Mouse (Mus musculus) heart, embryonic 16.5 days (tissue): ENCODE measurements around the gene Naaladl2. TPM values are rescaled to one million over a fixed set of nuclear protein-coding genes. Genes with fewer than 3 reads are reported as not detected.
A peak's percentile ranks its signal among the peaks of the same experiment; 100 is the strongest.

Source experiments
- ATAC-seq: fragments of 200-750 bp; cut with Nextera tagmentation; replicated peaks from 2 replicates; pipeline ENCODE4 v1.8.0; 2017; ENCODE audit warnings: moderate number of reproducible peaks; ENCODE audit not compliant: insufficient read depth, low FRiP score; ENCODE audit errors: extremely low read depth
- H3K27ac ChIP-seq: fragments of 300-500 bp; sonication (generic); 2 replicates; pipeline ENCODE4 v1.5.1; 2014; ENCODE audit warnings: mild to moderate bottlenecking, low read length, control low read depth, moderate library complexity
- H3K27me3 ChIP-seq: fragments of 300-500 bp; sonication (generic); 2 replicates; pipeline ENCODE4 v1.6.1; 2014; ENCODE audit warnings: low read length, mixed read lengths; ENCODE audit not compliant: control insufficient read depth, insufficient read depth
- H3K36me3 ChIP-seq: fragments of 300-500 bp; sonication (generic); 2 replicates; pipeline ENCODE4 v1.6.1; 2014; ENCODE audit not compliant: control insufficient read depth, insufficient read depth
- H3K4me1 ChIP-seq: fragments of 300-500 bp; sonication (generic); 2 replicates; pipeline ENCODE4 v1.6.1; 2014; ENCODE audit warnings: low read length, mixed read lengths; ENCODE audit not compliant: control insufficient read depth, insufficient read depth
- H3K4me2 ChIP-seq: fragments of 300-500 bp; sonication (generic); 2 replicates; pipeline ENCODE4 v1.6.1; 2014; ENCODE audit warnings: low read depth, mild to moderate bottlenecking, control low read depth, low read length
- H3K4me3 ChIP-seq: fragments of 300-500 bp; sonication (generic); 2 replicates; pipeline ENCODE4 v1.5.1; 2014; ENCODE audit warnings: mild to moderate bottlenecking, control low read depth, low read length
- H3K9ac ChIP-seq: fragments of 300-500 bp; sonication (generic); 2 replicates; pipeline ENCODE4 v1.6.1; 2014; ENCODE audit warnings: low read length, control low read depth
- H3K9me3 ChIP-seq: fragments of 300-500 bp; sonication (generic); replicated peaks from 2 replicates; pipeline ENCODE4 v1.6.1; 2016; ENCODE audit warnings: low read length; ENCODE audit not compliant: control insufficient read depth
- WGBS: fragments of 180-500 bp; shearing (Covaris S2); extraction: QIAGEN DNeasy Blood & Tissue Kit; methylation state at CpG from one replicate; pipeline ENCODE4 v1.1.7; 2014; 5-methylcytosine and 5-hydroxymethylcytosine counted together
- polyA plus RNA-seq: library from polyadenylated mRNA; unstranded; fragments of >200 nt; fragmentation: Nextera tagmentation; extraction: Ambion mirVana; gene quantifications from 2 replicates; pipeline ENCODE4 v1.2.1, GENCODE M21; 2015

Gene Naaladl2
- polyA plus RNA-seq, 1 experiment from 2014 or later = 2.5 TPM

DNA sequence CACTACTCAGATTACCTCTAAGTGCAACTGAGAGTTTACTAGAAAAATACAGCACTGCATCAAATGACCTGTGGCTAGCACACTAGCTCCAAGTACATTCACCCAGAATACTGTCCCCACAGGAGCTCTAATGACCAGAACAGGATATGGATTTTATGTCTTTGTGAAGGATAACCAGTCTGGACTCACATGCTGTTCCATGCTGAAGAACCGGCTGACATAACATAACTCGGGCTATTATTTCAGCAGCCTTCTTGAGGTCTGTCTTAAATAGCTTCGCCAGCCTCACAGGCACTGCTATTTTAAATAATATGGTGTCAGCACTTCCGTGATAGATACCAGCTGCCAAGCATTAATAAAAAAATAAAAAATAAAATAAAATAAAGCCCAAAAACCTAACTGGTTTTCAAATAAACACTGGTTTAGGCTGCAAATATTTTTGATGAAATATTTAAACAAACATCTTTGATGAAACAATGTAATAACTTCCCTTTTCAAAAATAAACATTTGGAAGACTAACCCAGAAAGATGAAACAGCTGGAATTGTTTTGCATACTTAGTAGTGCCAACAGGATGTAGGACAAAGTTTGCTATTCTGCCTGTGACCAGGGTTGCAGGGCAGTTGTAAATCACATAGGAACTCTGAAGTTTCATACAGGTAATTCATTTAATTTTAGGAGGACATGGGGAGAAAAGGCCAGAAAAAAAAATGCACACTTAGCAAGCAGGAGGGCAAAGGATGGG lies 1073.5 kb downstream of the Naaladl2 start:
- H3K27me3 ChIP-seq = no peaks in the 10 kb centered on the region
- no peaks in the 10 kb centered on the region for H3K36me3 ChIP-seq
- H3K9me3 ChIP-seq = no peaks in the 10 kb centered on the region
- no peak overlapping the region for H3K4me3 ChIP-seq
- peak overlapping the region; percentile 15; the same call in 1 of the 2 replicates for H3K4me2 ChIP-seq
- peak overlapping the region; percentile 71 for H3K27ac ChIP-seq
- no peak overlapping the region for H3K9ac ChIP-seq
- WGBS = 24% methylated on average over 4 of the region's 4 CpGs
- peak; percentile 68; the same call in 1 of the 2 replicates for ATAC-seq
- H3K4me1 ChIP-seq = peaks cover 9% of the 10 kb centered on the region

DNA sequence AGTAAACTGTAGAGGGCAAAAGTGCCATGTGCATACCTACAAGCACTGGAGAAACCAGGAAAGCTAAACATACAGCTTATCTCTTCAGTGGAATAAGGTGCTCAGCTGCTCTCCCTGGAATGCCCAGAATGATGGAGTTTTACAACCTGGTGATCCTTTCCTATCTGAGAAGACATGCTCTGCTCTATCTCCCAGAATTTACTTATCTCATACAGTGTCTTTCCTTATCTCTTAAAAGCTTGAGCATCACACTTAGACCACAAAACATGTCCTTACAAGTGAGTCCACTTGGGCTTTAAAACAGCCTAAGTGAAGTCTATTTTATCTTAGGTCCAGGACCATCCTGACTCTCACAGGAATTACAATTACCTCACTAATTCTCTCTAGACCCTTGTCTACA lies 1095.8 kb downstream of the Naaladl2 start:
- H3K27me3 ChIP-seq = no peaks in the 10 kb centered on the region
- no peak for ATAC-seq
- no peak overlapping the region for H3K4me2 ChIP-seq
- H3K36me3 ChIP-seq = no peaks in the 10 kb centered on the region
- H3K4me3 ChIP-seq = no peak overlapping the region
- no peak overlapping the region for H3K27ac ChIP-seq
- no peak overlapping the region for H3K9ac ChIP-seq
- H3K4me1 ChIP-seq = no peaks in the 10 kb centered on the region
- H3K9me3 ChIP-seq = no peaks in the 10 kb centered on the region

- Histone ChIP-seq H3K27me3 (no peaks in the 10 kb centered on the region), H3K4me2 (no peak overlapping the region), H3K27ac (no peak overlapping the region), H3K36me3 (no peaks in the 10 kb centered on the region), H3K9ac (no peak overlapping the region), H3K4me1 (no peaks in the 10 kb centered on the region), H3K9me3 (no peaks in the 10 kb centered on the region), H3K4me3 (no peak overlapping the region)
- no peak for ATAC-seq
- 83% methylated on average over 1 of the region's 1 CpGs for WGBS
Measured at GRCm38 (mm10) chr3:24001741-24002140, 1142.3 kb downstream of the Naaladl2 start.

DNA sequence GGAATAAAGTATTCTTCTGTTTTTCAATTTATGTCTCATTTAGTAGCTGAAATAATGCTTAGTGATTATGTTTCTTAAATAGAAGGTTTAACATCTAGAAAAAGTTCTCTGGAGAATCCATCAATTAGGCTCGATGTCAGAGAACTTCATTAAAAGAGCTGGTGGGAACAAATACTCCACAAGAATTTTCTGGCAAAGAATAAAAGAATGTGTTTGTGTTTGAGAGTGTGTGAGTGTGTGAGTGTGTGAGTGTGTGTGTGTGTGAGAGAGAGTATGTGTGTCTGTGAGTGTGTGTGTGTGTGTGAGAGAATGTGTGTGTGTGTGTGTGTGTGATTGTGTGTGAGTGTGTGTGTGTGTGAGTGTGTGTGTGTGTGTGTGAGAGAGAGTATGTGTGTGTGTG lies 1170.3 kb downstream of the Naaladl2 start:
- Histone ChIP-seq H3K9me3 (no peaks in the 10 kb centered on the region), H3K4me2 (no peak overlapping the region), H3K9ac (no peak overlapping the region), H3K4me3 (no peak overlapping the region), H3K27me3 (no peaks in the 10 kb centered on the region), H3K27ac (no peak overlapping the region), H3K4me1 (no peaks in the 10 kb centered on the region), H3K36me3 (no peaks in the 10 kb centered on the region)
- no peak for ATAC-seq
- WGBS = 71% methylated on average over 1 of the region's 1 CpGs

DNA sequence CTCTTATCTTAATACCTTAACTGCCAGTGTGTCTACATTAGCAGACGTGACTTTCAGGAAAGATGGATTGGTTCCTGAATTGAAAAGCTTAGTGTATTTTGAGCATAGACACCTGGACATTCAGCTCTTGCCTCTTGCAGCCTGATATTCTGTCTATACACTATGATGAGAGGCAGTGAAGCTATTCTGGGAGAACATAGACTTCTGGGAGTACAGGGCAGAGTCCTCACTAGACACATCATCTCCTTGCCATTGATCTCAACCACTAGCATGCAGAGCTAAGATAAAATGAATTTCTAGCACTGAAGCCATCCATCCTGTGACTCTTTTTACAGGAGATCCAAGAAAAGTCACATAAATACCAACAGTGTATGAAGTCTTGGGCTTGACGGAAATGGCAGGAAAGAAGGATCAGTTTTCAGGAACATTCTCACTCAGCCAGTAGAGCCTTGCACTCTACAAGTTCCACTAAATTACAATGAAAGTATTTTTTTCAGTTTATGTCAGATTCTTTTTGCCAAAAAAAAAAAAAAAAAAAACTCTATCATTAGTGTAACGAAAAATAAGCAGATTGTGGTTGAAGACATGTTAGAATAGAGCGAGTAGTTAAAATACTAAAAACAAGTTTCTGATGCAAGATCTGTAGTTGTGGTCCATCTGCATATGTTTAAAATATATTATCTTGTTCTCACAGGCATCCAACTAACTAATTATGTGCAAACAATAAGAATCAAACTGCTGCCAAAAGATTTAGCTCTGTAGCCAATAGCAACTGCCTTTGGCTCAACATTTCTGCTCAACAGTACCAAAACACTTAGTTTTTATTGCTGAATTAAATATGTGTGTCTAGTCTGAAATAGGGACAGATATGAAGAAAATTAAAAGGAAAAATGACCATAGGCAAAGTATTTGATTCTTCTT lies 1171.1 kb downstream of the Naaladl2 start:
- Histone ChIP-seq H3K4me3 (no peak overlapping the region), H3K9ac (no peak overlapping the region), H3K27me3 (no peaks in the 10 kb centered on the region), H3K9me3 (no peaks in the 10 kb centered on the region), H3K4me2 (no peak overlapping the region), H3K27ac (no peak overlapping the region), H3K36me3 (no peaks in the 10 kb centered on the region), H3K4me1 (no peaks in the 10 kb centered on the region)
- WGBS = 66% methylated on average over 4 of the region's 4 CpGs
- no peak for ATAC-seq

DNA sequence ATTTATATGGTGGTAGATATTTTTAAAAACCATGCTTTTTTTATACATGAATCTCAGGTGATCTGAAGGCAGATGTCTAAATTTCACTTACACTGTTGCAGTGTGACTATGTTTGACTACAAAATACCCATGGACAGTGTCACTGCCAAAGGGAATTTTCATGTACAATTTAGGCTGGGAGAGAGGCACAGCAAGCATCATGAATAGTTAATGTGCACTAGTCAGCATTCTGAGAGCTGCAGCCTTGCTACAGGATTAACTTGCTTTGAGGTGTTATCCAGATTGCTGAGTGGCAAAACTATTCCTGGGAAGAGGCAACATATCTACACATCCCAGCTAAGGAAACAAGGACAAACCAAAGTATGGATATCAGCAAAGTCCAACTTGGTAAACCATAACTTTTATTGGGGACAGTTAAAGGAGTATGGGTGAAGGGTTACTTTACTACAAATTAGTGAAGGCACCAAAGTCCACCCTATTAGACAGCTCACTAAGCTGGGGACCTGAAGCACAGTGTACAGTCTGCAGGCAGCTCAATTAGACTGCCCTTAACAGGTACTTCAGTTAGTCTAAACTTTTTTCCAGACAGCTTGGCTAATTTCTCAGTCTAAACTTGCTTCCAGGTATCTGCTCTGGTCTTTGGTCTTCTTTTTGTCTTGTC lies 1181.0 kb downstream of the Naaladl2 start:
- Histone ChIP-seq H3K27me3 (no peaks in the 10 kb centered on the region), H3K36me3 (no peaks in the 10 kb centered on the region), H3K4me2 (no peak overlapping the region), H3K4me1 (no peaks in the 10 kb centered on the region), H3K4me3 (no peak overlapping the region), H3K9ac (no peak overlapping the region), H3K9me3 (no peaks in the 10 kb centered on the region), H3K27ac (no peak overlapping the region)
- ATAC-seq = no peak

DNA sequence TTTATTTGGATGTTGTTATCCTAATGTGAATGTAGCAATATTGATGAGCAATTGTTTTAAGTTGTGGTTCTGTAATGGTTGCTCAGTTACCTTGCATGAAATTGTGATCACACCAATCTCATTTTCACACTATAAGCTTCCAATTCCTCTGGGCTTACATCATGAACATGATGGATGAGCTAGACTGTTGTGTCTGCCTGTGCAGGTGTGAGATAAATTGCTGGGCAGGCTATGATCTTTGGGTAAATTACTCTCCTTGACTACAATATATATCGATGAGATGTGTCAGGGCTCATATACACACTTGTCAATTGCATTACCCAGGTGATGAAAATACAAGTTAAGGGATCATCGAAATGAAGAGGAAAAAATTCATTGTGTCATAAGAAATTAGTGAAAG lies 1197.9 kb downstream of the Naaladl2 start:
- Histone ChIP-seq H3K4me2 (no peak overlapping the region), H3K4me3 (no peak overlapping the region), H3K9me3 (no peaks in the 10 kb centered on the region), H3K27ac (no peak overlapping the region), H3K4me1 (no peaks in the 10 kb centered on the region), H3K27me3 (no peaks in the 10 kb centered on the region), H3K36me3 (no peaks in the 10 kb centered on the region), H3K9ac (no peak overlapping the region)
- no peak for ATAC-seq
- WGBS = 65% methylated on average over 2 of the region's 2 CpGs

DNA sequence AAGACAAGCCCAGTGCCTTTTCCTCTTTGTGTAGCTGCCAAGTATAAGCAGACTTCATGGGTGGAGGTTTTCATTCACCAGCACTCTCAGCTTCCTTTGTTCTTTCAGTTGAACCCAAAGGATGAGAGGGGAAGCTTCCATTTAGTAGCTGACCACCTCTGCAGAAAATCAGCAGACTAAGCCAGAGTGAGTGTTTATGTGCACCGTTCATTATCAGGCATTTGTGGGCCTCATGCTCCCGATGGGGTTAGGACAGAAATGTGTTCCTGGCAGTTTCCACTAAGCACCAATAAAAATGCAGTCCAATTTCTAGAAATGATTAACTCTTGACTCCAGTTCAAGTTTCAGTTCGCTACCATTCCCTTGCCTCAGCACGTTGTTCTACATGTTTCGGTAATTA lies 1206.8 kb downstream of the Naaladl2 start:
- WGBS = 60% methylated on average over 5 of the region's 5 CpGs
- no peak for ATAC-seq
- 0 out of 2 replicates have a peak overlapping the region, but pooled peaks have one; percentile 7 for H3K4me2 ChIP-seq
- no peaks in the 10 kb centered on the region for H3K36me3 ChIP-seq
- no peak overlapping the region for H3K9ac ChIP-seq
- H3K9me3 ChIP-seq = no peaks in the 10 kb centered on the region
- no peak overlapping the region for H3K27ac ChIP-seq
- H3K27me3 ChIP-seq = no peaks in the 10 kb centered on the region
- H3K4me1 ChIP-seq = no peaks in the 10 kb centered on the region
- H3K4me3 ChIP-seq = no peak overlapping the region

DNA sequence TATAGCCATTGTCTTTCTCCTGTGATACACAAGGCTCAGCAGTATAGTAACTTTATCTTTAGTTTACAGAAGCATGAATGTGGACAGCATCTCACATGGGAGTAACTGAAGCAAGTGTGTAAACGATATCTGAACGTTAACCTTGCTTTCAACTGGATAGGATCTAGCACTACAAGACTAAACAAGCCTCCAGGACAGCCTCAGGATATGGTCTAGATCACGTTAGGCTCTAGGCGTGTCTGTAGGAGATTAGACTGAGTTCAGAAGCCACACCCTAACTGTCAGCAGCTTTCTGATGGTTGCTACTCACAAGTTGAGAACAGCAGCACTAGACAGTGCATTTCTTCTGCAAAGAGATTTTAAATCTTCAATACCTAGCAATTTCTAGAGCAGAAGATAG lies 1216.0 kb downstream of the Naaladl2 start:
- Histone ChIP-seq H3K4me2 (no peak overlapping the region), H3K9me3 (no peaks in the 10 kb centered on the region), H3K4me1 (no peaks in the 10 kb centered on the region), H3K27ac (no peak overlapping the region), H3K27me3 (no peaks in the 10 kb centered on the region), H3K9ac (no peak overlapping the region), H3K36me3 (no peaks in the 10 kb centered on the region), H3K4me3 (no peak overlapping the region)
- 53% methylated on average over 4 of the region's 4 CpGs for WGBS
- ATAC-seq = no peak
